Mouse (Mus musculus) ES-E14 (cell line): ENCODE measurements around the gene Ybx2.
A peak's percentile ranks its signal among the peaks of the same experiment; 100 is the strongest.

Source experiments
- CHD2 ChIP-seq: IDR thresholded peaks from 2 replicates; pipeline ENCODE4 v1.6.1; 2014; ENCODE audit warnings: mild to moderate bottlenecking, low read depth, low read length, inconsistent platforms
- HCFC1 ChIP-seq: IDR thresholded peaks from 2 replicates; pipeline ENCODE4 v1.6.1; 2012; ENCODE audit warnings: low read length, inconsistent platforms, borderline replicate concordance; ENCODE audit not compliant: insufficient read depth
- MAFK ChIP-seq: IDR thresholded peaks from 2 replicates; pipeline ENCODE4 v1.6.1; 2014; ENCODE audit warnings: mild to moderate bottlenecking, low read depth, low read length, inconsistent platforms; ENCODE audit not compliant: insufficient read depth
- ZNF384 ChIP-seq: IDR thresholded peaks from 2 replicates; pipeline ENCODE4 v1.6.1; 2012; ENCODE audit warnings: low read depth, low read length, inconsistent platforms

GRCm38 (mm10) chr11:69966006-69966859 is 30.6 kb downstream of the Ybx2 start:
- TF ChIP-seq ZNF384 (no peak), MAFK (no peak), CHD2 (no peak), HCFC1 (0 out of 2 replicates have a peak, but pooled peaks have one; percentile 12)
